Mouse (Mus musculus): ENCODE results near the gene Crlf1.

DNA sequence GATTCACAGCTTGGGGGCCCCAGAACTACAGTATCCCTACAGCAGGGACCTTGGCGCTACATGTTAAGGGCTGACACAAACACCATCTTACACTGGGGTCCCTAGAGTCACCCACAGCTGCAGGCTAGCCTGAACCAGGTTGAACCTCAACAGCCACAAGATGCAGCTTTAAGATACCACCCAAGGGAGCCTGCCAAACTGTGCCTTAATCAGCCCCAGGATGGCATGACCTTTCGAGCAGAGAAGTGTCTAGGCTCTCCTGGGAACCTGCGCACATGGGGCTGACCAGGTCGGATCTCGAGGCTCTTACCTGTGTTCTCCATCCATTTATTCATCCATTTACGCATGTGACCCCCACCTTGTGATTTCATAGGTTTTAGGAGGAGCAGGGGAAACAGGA, 35.1 kb upstream of the Crlf1 start:
- TF ChIP-seq CTCF (IDR thresholded peaks at IDR 0.05; ENCODE audit: insufficient read depth, low read length) (no peak), POLR2A (IDR thresholded peaks at IDR 0.05; ENCODE audit: borderline replicate concordance, extremely low read depth, low read depth, low read length) (no peak)

Measured in lung, adult 2 months (tissue).